Mouse (Mus musculus): ENCODE data around the gene Tm6sf1.

DNA sequence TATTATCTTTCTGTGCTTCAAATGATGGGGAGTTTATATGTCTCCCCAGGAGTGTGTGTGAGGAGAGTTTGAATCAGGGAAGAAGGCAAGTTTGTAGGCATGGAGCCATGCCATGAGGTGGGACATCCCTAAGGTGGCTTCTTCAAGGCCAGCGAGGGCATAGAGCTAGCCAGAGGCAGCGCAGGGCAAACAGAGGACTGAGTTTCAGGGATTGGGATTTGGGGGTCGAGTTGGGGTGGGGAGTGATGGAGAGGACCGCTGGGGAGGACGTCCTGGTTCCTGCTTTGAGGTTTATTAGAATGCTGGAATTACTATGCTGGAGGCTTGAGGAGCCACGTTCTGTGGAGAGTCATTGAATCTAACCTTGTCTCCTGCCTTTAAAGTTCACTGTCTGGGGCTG lies 7.1 kb downstream of the Tm6sf1 start:
- TF ChIP-seq TCF12 (IDR thresholded peaks at IDR 0.05; ENCODE audit: insufficient read depth, poor library complexity, severe bottlenecking) (no peak), POLR2AphosphoS2 (IDR thresholded peaks at IDR 0.05; ENCODE audit: insufficient read length, low read depth) (no peak), MYOG (IDR thresholded peaks at IDR 0.05; ENCODE audit: control insufficient read depth in 1 of 3, insufficient read depth in 1 of 3, insufficient read length in 2 of 3, low read depth in 2 of 3) (no peak), TCF3 (IDR thresholded peaks at IDR 0.05; ENCODE audit: insufficient read length, low read depth) (no peak)
